Mouse (Mus musculus) mouse trophoblast stem cell (cell line): ENCODE results near the gene Rnf187.

Experiments used
- in situ Hi-C, 2 experiments: fragments of 300-500 bp; cut with MseI, MboI; formaldehyde crosslinking; loops; 2 replicates in 1 of 2; 3 replicates in 1 of 2; pipeline ENCODE4 v1.15.1; 2025

Rnf187 gene

DNA sequence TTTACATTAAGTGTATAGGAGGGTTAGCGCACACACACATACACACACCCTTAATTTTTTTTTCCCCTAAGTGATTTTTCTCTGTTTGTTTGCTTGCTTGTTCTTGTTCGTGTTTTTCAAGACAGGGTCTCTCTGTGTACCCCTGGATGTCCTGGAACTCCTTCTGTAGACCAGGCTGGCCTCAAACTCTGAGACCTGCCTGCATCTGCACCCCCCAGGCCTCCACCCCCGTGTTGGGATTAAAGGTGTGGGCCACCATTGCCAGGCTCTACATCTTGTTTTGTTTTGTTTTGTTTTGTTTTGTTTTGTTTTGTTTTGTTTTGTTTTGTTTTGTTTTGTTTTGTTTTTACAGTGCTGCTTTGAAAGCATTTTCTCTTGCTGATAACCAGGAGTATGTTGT is 8.6 kb upstream of the Rnf187 start:
- in situ Hi-C loops = no loop called here

DNA sequence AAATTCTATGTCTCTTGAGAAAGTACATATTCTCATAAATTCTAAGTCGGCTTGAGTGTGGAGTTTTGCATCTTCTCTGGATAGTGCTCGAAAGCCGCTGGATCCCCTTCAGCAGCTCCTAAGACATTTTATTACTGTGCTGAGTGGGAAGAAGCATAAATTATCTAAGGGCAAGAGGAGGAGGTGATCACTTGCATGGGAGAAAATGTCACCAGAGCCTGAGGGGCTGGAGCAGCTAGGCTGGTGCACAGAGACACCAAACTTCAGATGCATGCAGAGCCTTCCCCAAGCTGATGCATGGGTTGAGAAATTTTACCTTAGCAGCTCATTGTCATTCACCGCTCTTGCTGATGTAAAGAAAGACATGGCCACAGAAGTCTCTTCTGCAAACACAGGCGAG is 5.4 kb upstream of the Rnf187 start:
- in situ Hi-C loops = no loop called here

DNA sequence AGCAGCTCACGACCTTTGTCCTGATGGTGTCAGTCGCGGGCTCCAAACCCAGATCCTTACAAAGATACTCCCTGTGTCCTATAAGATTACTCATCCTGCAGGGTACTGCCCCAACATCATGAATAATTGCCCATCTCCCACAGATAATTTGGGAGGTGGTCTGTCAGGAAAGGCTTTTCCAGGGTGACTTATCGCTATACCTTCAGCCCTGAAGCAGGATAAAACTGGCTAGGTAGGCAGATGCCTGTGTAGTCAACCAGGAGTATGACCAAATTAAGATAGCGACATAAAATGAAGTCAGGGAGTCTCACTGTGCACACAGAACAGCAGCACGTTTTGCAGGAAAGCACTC is 348 bp upstream of the Rnf187 start:
- in situ Hi-C loops = no loop called here

DNA sequence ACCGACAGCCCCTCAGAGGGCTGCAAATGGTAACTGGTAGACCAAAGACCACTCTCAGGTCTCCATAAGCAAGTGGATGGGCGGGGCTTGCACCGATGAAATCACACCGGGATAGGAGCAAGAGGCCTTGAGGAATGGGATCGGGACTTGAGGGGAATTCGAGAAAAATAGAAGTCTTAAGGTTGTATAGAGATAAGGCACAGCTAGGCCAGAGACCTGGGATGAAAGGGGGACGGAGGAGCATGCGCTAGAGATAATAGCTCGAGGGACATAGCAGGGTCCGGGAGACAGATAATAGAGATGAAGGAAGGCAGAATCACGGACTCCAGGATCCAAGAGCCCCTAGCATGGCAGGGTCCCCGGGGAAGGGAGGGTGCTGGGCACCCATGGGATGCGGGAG is 807 bp downstream of the Rnf187 start:
- in situ Hi-C loops = no loop called here

DNA sequence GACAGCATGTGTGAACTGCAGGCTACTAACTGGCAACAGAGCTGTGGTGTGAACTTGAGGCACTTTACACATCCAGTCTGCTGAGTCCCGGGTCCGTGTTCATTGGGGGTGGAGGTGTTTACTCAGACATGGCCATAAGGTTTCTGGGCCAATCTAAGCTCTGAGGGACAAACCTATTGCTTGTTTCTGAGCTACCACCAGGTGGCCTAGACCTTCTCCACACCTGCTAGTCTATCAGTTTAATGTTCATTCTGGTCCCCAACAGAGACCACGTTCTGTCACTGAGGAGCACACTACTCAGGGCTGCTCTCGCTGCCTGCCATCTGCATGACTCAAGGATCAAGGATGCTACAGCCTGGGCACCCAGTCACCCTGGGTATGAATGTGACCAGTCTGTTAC is 7.1 kb downstream of the Rnf187 start:
- in situ Hi-C loops = no loop called here

DNA sequence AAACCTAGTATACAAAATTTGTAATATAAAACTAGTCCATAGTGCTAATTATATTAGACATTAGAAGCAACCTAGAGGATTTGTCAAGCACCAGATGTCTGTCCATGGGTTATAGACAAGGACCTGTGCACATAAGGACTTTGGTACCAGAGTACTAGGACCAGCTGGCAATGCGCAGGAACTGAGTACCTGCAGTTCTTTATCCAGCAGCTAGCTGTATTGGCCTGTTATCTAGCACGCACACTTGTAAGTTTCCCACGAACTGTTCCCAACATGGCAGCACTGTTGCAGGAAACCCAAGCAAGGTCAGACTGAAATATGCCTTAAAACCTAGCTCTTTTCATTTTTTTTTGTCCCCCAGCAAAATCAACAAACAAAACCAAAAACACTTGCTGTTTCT is 8.5 kb downstream of the Rnf187 start:
- in situ Hi-C loops = no loop called here

DNA sequence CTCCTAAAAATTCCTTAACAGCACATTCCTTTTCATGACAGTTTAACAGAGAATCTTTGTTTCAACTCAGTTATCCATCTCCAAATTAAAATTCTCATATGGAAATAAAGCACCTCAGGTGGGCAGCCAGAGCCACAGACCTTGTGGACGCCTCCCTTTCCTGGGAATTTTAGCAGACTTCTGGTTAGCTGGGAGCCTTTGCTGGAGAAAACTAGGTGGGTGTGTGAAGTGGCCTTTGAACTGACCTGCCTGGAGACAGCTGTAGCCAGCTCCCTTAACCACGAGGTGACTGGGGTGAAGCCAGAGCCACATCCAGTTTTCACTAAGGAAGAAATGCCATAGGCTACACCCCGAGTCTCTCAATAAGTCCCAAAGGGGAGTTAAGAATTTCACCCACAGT is 9.1 kb downstream of the Rnf187 start:
- in situ Hi-C loops = no loop called here

DNA sequence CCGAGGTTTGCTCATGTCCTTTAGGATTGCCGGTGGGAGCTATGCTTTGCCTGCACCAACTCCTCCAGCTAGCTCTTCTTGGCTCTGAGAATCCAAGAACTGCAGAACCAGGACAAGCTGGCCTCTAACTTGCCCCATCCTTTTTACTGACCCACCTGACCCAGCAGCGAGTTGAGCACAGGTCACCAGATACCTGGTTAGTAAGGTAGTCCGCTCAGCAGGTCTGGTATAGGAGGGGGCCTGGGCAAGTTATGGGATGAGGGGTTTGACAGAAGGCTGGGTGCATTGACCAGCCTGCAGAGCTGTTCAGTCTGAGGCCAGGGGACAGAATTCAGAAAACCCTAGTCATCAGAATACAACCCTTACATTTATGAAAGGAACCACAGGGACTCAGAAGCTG is 9.7 kb downstream of the Rnf187 start:
- in situ Hi-C loops = no loop called here

DNA sequence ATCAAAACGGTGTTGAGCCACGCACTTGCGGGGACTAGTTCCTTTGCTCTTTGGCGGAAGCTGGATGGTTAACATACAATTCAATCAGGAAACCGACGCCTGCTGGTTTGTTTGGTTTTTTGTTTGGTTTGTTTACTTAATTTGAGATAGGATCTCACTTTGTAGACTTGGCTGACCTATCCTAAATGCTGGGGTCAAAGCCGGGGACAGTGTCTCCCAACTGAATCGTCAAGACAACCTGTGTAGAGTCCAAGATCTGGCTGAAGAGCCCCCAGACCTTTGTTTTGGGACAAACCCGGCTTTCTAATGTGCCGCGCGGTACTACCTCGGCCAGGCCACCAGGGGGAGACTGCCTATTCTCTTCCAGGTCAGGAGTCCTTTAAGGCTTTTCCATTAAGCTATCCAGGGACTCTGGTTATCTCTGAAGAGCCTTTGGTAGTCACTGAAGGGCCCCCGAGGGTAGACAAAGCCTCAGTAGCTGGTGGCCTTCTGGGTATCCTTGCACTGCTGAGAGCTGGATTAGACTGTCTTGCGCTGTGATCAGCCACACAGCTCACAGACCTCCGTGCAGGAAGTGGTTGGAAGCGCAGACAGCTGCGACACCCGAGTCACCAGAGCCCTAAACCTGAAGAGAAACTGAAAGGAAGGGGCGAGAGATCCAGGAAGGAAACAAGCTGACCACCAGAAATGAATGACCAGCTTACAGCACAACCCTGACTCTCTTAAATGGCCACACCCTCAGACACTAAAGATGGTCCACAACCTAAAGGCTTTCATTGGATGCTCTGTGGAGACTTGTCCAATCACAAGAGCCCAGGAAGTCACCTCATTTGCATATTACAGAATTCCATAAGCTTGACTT is 10.7 kb downstream of the Rnf187 start:
- in situ Hi-C loops = no loop called here

DNA sequence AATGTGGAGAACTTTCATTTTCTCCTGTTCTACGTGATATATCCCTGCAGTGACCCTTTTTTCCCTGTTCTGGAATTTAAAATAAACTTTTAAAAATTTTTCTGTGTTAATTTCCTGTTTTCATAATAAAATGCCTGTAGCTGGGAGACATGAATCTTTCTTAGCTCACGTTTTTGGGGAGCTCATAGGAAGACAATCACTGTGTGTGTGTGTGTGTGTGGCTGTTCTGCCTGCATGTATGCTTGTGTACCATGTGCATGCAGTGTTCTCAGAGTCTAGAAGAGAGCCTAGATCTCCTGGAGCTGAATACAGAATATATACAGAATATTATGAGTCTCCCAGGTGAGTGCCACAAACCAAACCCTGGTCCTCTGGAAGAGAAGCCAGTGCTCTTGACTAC is 11.7 kb downstream of the Rnf187 start:
- in situ Hi-C loops = no loop called here

DNA sequence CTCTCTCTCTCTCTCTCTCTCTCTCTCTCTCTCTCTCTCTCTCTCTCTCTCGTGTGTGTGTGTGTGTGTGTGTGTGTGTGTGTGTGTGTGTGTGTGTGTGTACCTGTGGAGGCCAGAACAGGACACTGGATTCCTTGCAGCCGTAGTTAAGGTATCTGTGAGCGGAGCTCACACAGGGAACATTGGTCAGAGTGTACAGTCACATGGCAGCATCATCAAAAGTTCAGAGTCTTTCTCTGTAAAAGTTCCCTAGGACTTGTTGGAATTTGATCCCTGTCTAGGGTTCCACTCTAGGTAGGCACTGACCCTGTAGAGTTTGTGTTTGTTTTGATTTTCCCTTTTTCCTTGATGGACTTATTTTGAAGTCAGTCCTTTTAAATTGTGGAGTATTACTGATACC is 12.1 kb downstream of the Rnf187 start:
- in situ Hi-C loops = no loop called here

DNA sequence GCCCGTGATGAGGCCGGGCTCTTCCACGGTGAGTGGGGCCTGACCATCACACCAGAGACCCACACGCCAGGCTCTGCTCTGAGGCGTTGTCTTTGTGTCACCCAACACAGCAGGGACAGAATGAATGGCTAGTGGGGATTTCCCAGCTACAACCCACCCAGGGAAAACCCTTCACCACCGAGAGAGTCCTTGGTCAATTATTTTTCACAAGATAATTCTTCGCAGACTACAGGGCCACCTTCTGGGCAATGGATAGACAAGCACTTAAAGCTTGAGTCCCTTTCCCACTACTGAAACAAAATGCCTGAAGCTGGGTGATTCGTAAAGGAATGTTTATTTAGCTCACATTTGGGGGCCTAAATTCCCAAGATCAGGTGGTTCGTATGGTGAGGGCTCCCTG is 16.3 kb downstream of the Rnf187 start:
- in situ Hi-C loops = no loop called here

DNA sequence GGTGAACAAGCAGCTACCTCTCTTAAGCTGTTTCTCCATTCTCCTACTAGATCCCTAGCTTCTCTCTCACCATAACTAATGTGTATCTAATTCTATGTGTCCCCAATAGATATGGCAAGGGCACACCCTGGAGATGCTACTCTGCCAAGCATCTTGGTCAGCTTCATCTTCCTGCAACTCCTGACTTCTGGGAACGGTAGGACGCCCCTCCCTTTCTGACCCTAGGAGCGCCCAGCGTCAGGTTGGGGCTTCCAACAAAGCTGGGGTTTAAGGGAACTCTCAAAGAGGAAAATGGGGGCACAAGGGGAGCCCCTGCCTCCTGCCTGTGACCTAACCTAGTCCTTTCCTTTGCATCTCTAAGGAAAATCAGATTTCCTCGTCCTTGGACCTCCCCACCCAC is 20.0 kb downstream of the Rnf187 start:
- in situ Hi-C loops = no loop called here

DNA sequence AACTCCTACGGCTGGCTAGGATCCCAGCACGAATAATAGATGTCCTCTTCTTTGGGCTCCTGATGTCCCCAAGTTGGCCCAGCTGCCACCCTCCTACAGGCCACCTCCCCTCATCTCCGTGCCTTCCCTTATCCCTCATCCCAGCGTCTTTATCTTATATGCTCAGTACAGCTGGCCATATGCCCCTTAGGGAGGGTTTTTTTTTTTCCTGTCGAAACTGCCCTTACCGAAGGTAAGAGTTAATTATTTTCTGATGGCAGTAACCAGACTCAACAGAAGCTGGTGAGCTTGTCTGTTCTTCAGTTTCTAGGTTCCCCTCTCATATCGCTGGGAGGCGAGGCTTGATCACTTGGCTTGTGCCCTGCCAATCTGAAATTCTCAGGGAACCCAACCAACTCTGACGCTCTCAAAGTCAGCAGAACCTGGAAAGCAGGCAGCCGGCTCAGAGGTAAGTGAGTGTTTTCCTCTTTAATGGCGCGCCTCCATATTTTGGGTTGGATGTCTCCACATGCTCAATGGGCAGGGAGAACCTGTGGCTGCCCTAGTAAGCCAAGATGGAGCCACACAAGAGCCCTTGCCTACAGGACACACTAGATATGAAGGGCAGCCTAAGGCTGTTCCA is 20.9 kb downstream of the Rnf187 start, which contains the start of gene Btnl10:
TSS of gene Btnl10 (plus strand) at position 164 of the 622 bp plus-strand sequence.
- in situ Hi-C loops = no loop called here

DNA sequence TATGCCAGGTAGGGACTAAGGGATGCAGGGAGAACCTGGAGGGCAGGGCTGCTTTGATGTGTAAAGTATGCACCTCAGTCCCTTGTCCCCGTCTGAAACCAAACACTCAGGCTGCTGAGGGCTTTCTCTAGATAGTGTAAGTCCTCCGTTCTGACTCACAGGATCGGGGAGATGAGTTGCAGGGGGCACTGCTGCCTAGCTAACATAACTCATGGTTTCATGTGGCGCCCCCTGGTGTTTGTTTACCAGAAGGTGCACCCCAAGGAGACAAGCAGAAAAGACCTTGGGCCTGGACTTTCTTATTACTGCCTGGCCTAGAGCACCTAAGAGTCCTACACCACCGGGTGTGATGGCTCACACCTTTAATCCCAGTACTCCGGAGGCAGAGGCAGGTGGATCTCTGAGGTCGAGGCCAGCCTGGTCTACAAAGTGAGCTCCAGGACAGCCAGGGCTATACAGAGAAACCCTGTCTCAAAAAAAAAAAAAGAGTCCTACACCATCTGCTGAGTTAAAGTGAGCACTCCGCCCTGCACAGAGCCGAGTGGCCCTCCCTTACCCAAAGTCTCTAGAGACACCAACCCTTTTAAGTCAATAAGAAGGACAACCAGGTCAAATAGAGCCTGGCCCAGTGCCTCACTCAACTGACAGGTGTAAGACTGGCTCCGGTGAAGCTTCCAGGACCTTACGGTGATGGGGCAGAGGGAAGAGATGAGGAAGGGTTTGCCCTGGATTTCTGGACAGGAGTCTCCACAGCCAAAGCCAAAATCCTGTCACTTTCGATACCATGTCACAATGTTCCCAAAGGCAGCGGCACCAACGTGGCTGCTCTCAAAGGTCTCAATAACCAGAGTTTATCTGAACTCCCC is 21.6 kb downstream of the Rnf187 start:
- in situ Hi-C loops = no loop called here

DNA sequence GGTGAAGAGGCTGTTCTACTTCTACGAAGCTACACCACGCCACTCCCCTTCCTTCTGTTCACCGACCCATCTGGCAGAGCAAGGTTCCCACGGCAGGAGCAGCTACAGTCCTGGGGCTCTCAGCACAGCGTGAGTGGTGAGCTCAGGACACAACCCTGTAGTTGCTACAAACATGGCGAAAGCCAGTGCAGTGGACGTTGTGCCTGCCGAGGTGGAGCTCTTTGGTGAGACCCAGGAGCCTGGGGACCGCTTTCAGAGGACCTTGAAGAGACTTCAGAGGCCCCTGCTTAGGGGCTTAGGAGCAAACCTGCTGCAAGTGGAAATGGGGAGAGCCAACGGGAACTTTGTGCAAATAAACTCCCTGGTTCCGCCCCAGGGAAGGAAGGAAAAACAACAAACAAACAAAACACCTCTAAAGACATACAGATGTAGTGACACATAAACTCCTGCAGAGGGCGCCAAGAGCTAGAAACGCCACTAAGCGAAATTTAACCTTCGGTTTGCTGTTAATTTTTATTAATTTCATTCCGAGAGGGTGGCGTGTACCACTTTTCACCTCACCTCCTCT is 24.2 kb downstream of the Rnf187 start:
- in situ Hi-C loops = no loop called here

DNA sequence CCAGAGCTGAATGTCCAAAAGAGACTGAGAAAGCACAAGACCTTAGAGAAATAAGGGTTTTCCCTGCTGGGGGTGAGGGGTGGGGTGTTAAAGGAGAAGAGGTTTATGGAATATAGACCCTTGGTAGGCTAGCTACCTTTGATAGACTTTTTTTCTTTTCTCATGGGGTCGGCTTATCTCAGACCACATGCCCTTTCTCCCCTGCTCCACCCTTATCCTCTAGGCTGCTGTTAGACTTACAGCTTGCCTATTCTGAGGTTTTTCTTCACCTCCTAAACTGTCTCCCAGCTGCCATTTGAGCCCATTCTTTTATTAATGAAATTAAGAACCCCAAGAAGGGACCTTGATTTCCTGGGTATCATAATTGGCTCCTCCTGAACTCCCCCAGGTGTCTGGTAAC is 24.9 kb downstream of the Rnf187 start:
- in situ Hi-C loops = no loop called here

DNA sequence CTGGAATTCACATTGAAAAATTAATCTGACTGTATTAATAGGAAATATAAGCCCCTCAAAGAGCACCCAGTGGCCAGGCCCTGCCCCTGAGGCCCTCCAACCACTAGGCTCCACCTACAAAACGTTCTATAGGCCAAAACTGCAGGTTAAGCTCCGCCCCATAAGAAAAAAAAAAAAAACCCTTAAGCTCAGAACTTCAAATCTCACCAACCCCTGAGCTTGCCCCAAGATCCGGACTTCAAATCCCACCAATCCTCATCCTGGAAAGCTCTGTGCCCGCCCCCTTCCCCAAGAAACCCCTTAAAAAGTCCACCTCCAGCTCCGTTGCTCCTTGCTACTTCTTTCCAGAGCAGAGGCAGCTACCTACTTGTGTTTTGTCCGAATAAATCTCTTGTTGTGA is 33.9 kb downstream of the Rnf187 start:
- in situ Hi-C loops = no loop called here

DNA sequence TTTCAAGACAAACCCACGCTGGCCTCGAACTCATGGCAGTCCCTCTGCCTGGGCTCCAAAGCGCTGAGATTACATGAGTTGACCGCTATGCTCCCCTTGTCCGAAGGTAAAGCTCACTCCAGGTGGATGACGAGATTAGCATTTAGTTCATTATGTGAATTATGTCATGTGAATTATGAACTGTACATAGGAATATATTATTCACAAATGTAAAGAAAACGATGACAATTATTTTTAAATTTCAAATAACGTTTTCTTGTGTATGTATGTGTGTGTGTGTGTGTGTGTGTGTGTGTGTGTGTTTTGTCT is 34.4 kb downstream of the Rnf187 start:
- in situ Hi-C loops = no loop called here

DNA sequence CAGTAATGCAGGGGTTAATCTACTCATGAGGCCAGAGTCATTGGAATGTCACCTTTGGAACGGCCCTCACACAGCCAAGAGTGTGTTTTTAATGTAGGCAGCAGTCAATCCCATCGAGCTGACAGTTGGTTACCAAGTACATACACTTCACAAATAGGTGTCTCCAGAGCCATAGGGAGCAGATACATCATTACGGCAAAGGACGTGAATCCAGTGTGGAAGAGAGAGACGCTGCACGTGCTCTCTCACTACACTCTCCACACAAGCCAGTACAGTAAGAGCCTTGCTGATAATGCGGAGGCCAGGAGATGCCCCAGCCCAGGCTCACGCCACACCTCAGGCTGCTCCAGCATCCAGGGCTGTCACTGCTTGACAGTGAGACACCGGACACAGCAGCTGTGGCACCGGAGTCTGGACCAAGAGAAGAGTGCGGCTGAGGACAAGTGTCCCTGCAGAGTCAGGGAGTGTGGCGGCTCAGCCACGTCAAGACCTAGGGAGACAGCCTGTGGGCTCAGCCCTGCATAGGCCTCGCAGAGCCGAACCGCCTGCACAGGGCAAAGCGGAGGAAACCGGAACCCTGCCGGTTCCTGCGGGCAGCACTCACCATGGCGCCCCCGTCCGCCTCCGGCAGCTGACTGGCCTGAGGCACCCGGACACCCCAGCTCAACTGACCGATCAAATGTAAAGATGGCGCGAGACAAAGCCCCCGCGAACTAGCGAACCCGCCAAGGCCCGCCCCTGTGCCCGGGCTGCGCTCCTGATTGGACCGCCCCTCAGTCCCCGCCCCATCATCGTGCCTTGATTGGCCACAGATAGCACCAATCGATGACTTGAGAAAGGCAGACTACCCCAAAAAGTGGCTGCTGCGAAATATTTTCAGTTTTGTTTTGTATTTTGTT is 35.0 kb downstream of the Rnf187 start, which contains the start of gene Zfp39:
TSS of gene Zfp39 (minus strand) at position 715 of the 899 bp plus-strand sequence.
- in situ Hi-C loops = no loop called here

DNA sequence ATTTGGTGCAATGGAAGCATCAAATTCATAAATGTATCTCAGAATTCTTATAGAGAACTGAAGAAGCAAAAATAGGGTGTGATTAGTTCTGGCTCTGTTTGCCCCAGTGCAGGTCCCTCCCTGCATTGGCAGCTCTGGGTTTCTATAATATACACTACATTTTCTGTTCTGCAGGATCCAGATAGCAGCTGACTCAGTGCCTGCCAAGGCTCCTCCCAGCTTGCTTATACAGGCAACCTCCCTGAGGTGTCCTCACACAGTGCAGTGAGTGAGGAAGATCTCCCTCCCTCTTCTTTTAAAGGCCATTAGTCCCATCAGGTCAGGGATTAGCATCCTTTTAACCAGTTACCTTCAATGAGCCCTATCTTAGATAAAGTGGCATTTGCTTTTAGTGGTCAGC is 37.6 kb downstream of the Rnf187 start:
- in situ Hi-C loops = no loop called here
